Mouse (Mus musculus) hindbrain, embryonic 15.5 days (tissue): ENCODE results near the gene Taar7a. TPM values are rescaled to one million over a fixed set of nuclear protein-coding genes. Genes with fewer than 3 reads are reported as not detected.

ENCODE experiments used
- ATAC-seq: fragments of 200-750 bp; cut with Nextera tagmentation; 2 replicates; pipeline ENCODE4 v1.8.0; 2017; ENCODE audit warnings: low read depth, moderate number of reproducible peaks, moderate TSS enrichment; ENCODE audit not compliant: low FRiP score
- H3K27ac ChIP-seq: fragments of 300-500 bp; sonication (generic); replicated peaks from 2 replicates; pipeline ENCODE4 v1.5.1; 2015; ENCODE audit warnings: mild to moderate bottlenecking, inconsistent platforms
- H3K27me3 ChIP-seq: fragments of 300-500 bp; sonication (generic); 2 replicates; pipeline ENCODE4 v1.6.1; 2015; ENCODE audit warnings: control low read depth, inconsistent platforms
- H3K36me3 ChIP-seq: fragments of 300-500 bp; sonication (generic); 2 replicates; pipeline ENCODE4 v1.6.1; 2015; ENCODE audit warnings: control low read depth, inconsistent platforms
- H3K4me1 ChIP-seq: fragments of 300-500 bp; sonication (generic); replicated peaks from 2 replicates; pipeline ENCODE4 v1.6.1; 2015; ENCODE audit warnings: control low read depth, inconsistent platforms
- H3K4me2 ChIP-seq: fragments of 300-500 bp; sonication (generic); 2 replicates; pipeline ENCODE4 v1.6.1; 2015; ENCODE audit warnings: moderate library complexity, mild to moderate bottlenecking, inconsistent platforms
- H3K4me3 ChIP-seq: fragments of 300-500 bp; sonication (generic); 2 replicates; pipeline ENCODE4 v1.5.1; 2015; ENCODE audit warnings: mild to moderate bottlenecking, inconsistent platforms
- H3K9ac ChIP-seq: fragments of 300-500 bp; sonication (generic); 2 replicates; pipeline ENCODE4 v1.6.1; 2015; ENCODE audit warnings: inconsistent platforms
- H3K9me3 ChIP-seq: fragments of 300-500 bp; sonication (generic); 2 replicates; pipeline ENCODE4 v1.6.1; 2016; ENCODE audit warnings: control low read depth, inconsistent platforms
- WGBS: fragments of 180-500 bp; shearing (Covaris S2); methylation state at CpG from one replicate; pipeline ENCODE4 v1.1.7; 2015; 5-methylcytosine and 5-hydroxymethylcytosine counted together
- polyA plus RNA-seq: library from polyadenylated mRNA; unstranded; fragments of >200 nt; fragmentation: Nextera tagmentation; extraction: Ambion mirVana; gene quantifications from 2 replicates; pipeline ENCODE4 v1.2.1, GENCODE M21; 2015

Gene Taar7a
- not detected in 2 replicates for polyA plus RNA-seq

DNA sequence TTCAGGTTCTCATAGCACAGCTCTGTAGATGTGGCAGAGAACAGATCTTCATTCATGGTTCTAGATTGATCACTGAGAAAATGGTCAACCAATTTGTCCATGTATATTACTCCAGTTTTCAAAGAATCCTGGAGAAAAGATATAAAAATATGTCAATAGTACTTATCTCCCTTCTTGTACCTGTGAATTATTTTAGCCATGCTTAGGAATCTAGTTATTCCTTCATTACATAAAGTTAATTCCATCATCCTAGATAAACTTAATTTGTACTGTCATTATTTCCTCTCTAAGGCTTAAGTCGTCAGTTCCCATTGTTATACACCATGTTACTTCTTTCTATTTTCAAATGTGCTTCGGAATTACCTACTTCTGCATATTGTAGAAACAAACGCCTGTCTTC, at the start of gene Taar7a:
TSS of gene Taar7a (minus strand) at position 101 of the 400 bp plus-strand sequence.
- H3K9ac ChIP-seq: no peak within 1 kb of the TSS
- H3K4me3 ChIP-seq: no peak within 1 kb of the TSS
- H3K4me1 ChIP-seq: no peaks in the 10 kb centered on the region
- WGBS: 90% methylated on average over 3 of the region's 3 CpGs
- H3K9me3 ChIP-seq: no peaks in the 10 kb centered on the region
- ATAC-seq: no peak
- H3K27me3 ChIP-seq: no peaks in the 10 kb centered on the region
- H3K36me3 ChIP-seq: no peaks in the 10 kb centered on the region
- no peak within 1 kb of the TSS for H3K4me2 ChIP-seq
- H3K27ac ChIP-seq: no peak within 1 kb of the TSS

DNA sequence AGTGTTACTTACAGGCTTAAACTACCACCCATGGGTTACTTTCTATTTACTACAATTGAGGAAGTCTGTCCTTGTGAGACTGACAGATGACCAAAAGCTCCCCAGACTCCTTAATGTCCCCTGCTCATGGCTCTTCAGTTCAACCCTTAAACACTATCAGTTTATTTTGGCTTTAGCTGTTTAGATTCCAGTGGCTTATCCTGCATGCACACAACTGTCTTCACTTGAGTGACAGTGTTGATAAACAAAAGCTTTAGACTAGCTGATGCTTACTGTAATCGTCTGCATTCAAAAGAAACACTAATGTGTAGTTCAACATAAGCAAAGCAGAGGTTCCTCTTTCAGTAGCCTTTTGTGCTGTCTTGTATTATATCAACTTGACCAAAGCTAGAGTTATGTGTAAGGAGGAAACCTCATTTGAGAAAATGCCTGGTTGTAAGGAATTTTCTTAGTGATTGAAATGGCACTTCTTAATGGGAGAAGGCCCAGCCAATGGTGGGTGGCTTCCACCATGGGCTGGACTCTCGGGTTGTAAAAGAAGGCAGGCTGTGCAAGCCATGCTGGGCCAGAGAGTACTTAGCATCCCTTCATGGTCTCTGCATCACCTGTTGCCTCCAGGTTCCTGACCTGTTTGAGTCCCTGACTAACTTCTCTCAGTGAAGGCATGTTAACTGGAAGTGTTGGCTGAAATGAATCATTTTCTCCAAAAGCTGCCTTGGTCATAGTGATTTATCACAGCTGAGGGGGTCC, 47.0 kb upstream of the Taar7a start:
- Histone ChIP-seq H3K9ac (no peak overlapping the region), H3K4me1 (no peaks in the 10 kb centered on the region), H3K36me3 (no peaks in the 10 kb centered on the region), H3K27ac (no peak overlapping the region), H3K9me3 (no peaks in the 10 kb centered on the region), H3K4me2 (no peak overlapping the region), H3K27me3 (no peaks in the 10 kb centered on the region), H3K4me3 (no peak overlapping the region)
- no peak for ATAC-seq
- WGBS: 73% methylated on average over 2 of the region's 2 CpGs

DNA sequence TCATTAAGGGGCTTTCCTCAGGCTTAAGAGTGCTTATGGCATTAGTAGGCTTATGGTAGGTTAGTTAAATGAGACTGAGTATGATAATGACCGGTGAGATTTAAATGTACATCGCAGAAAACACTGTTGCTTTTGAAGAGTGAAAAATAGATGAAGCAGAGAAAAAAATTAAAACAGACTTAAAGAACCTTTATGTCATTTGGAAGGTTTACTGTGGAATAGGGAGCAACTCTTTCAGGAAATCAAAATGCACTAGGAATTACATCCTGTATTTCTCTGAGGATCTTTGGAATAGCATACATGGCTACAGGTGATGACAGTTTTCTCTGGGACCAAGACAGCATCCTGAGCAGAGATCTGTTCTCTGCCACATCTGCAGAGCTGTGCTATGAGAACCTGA, 44.0 kb upstream of the Taar7a start, which contains the start of gene Taar7e:
TSS of gene Taar7e (plus strand) at position 301 of the 400 bp plus-strand sequence.
- WGBS: 90% methylated on average over 2 of the region's 2 CpGs
- no peak within 1 kb of the TSS for H3K4me3 ChIP-seq
- no peaks in the 10 kb centered on the region for H3K27me3 ChIP-seq
- H3K4me2 ChIP-seq: no peak within 1 kb of the TSS
- no peaks in the 10 kb centered on the region for H3K36me3 ChIP-seq
- H3K27ac ChIP-seq: no peak within 1 kb of the TSS
- H3K4me1 ChIP-seq: no peaks in the 10 kb centered on the region
- ATAC-seq: no peak
- H3K9ac ChIP-seq: no peak within 1 kb of the TSS
- no peaks in the 10 kb centered on the region for H3K9me3 ChIP-seq

DNA sequence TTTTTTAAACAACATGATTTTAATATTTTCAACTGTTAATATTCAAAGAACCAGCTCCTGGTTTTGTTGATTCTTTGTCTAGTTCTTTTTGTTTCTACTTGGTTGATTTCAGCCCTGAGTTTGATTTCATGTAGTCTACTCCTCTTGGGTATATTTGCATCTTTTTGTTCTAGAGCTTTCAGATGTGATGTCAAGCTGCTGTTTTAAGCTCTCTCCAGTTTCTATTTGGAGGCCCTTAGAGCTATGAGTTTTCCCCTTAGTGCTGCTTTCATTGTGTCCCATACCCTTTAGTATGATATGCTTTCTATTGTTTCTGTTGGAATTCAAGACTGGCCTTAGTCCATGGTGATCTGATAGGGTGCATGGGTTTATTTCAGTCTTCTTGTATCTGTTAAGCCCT, 38.1 kb upstream of the Taar7a start:
- ATAC-seq: no peak
- Histone ChIP-seq H3K36me3 (no peaks in the 10 kb centered on the region), H3K27me3 (no peaks in the 10 kb centered on the region), H3K4me2 (no peak overlapping the region), H3K27ac (no peak overlapping the region), H3K9me3 (no peaks in the 10 kb centered on the region), H3K4me3 (no peak overlapping the region), H3K4me1 (no peaks in the 10 kb centered on the region), H3K9ac (no peak overlapping the region)

DNA sequence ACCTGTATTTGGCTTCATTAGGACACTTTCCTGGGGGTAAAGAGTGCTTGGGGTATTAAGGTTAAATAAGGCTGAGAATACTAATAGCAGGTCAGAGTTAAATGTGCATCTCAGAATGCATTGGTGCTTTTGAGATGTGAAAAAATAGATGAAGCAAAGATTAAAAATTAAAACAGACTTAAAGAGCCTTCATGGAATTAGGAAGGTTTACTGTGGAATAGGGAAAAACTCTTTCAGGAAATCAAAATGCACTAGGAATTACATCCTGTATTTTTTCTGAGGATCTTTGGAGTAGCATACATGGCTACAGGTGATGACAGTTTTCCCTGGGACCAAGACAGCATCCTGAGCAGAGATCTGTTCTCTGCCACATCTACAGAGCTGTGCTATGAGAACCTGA, 33.6 kb upstream of the Taar7a start, which contains the start of gene Taar7d:
TSS of gene Taar7d (plus strand) at position 301 of the 400 bp plus-strand sequence.
- no peak within 1 kb of the TSS for H3K9ac ChIP-seq
- no peak within 1 kb of the TSS for H3K27ac ChIP-seq
- no peak within 1 kb of the TSS for H3K4me2 ChIP-seq
- H3K4me1 ChIP-seq: no peaks in the 10 kb centered on the region
- no peaks in the 10 kb centered on the region for H3K27me3 ChIP-seq
- no peaks in the 10 kb centered on the region for H3K36me3 ChIP-seq
- ATAC-seq: no peak
- H3K9me3 ChIP-seq: no peaks in the 10 kb centered on the region
- no peak within 1 kb of the TSS for H3K4me3 ChIP-seq

DNA sequence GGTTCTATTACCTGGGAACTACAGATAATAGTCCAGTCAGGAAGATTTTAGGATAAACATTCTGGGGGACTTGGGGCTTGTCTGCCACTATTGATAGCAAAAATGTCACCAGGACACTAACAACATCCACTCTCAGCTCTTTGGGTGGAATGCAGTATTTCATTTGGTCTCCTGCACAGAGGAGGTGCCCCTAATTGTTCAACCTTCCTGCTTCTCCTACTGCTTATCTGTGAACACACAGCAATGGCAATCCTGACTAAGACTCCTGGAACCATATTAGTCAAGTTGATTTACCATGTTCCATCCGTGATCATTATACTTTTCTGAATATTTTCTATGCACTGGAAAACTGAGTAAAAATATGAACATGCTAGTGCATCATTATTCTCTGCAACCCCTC, 14.9 kb upstream of the Taar7a start:
- ATAC-seq: no peak
- H3K9ac ChIP-seq: no peak overlapping the region
- WGBS: 89% methylated on average over 1 of the region's 1 CpGs
- no peak overlapping the region for H3K4me3 ChIP-seq
- no peak overlapping the region for H3K4me2 ChIP-seq
- H3K4me1 ChIP-seq: no peaks in the 10 kb centered on the region
- no peaks in the 10 kb centered on the region for H3K27me3 ChIP-seq
- no peaks in the 10 kb centered on the region for H3K36me3 ChIP-seq
- H3K27ac ChIP-seq: no peak overlapping the region
- H3K9me3 ChIP-seq: no peaks in the 10 kb centered on the region

DNA sequence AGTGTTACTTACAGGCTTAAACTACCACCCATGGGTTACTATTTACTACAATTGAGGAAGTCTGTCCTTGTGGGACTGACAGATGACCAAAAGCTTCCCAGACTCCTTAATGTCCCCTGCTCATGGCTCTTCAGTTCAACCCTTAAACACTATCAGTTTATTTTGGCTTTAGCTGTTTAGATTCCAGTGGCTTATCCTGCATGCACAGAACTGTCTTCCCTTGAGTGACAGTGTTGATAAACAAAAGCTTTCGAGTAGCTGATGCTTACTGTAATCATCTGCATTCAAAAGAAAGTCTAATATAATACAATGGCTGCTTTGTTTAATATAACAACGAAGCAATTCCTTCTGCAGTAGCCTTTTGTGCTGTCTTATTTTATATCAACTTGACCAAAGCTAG, 13.8 kb upstream of the Taar7a start:
- Histone ChIP-seq H3K36me3 (no peaks in the 10 kb centered on the region), H3K27ac (no peak overlapping the region), H3K4me2 (no peak overlapping the region), H3K9me3 (no peaks in the 10 kb centered on the region), H3K27me3 (no peaks in the 10 kb centered on the region), H3K4me3 (no peak overlapping the region), H3K4me1 (no peaks in the 10 kb centered on the region), H3K9ac (no peak overlapping the region)
- WGBS: 59% methylated on average over 2 of the region's 2 CpGs
- no peak for ATAC-seq

DNA sequence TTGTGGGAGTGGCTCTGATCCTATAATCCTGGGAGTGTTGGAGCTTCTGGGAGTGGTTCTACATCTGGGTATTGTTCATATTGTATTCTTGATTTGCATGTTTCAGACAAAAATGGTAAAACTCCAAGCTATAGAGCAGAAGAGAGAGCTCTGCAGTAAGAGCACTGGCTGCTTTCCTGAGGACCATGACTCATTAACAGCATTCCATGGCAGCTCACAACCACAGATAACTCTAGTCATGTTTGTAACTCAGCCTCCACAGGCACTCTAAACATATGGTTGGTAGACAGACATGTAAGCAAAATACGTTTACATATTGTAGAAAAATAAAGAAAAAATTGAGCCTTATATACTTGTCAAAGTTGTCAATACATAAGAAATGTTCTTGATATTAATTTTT, 13.2 kb upstream of the Taar7a start:
- Histone ChIP-seq H3K27me3 (no peaks in the 10 kb centered on the region), H3K4me3 (no peak overlapping the region), H3K9me3 (no peaks in the 10 kb centered on the region), H3K4me2 (no peak overlapping the region), H3K27ac (no peak overlapping the region), H3K9ac (no peak overlapping the region), H3K4me1 (no peaks in the 10 kb centered on the region), H3K36me3 (no peaks in the 10 kb centered on the region)
- WGBS: 88% methylated on average over 1 of the region's 1 CpGs
- ATAC-seq: no peak

DNA sequence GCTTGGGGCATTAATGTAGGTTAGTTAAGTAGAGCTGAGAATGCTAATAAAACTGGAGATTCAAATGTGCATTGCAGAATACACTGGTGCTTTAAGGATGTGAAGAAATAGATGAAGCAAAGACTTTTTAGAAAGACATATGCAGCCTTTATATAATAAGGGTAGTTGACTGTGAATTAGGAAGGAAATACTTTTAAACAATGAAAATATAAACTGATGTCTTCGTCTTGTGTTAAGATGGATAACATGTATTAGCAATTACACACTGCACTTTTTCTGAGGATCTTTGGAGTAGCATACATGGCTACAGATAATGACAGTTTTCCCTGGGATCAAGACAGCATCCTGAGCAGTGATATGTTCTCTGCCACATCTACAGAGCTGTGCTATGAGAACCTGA, 6.4 kb upstream of the Taar7a start, which contains the start of gene Taar7b:
TSS of gene Taar7b (plus strand) at position 301 of the 400 bp plus-strand sequence.
- Histone ChIP-seq H3K27me3 (no peaks in the 10 kb centered on the region), H3K4me2 (no peak within 1 kb of the TSS), H3K4me1 (no peaks in the 10 kb centered on the region), H3K36me3 (no peaks in the 10 kb centered on the region), H3K9me3 (no peaks in the 10 kb centered on the region), H3K4me3 (no peak within 1 kb of the TSS), H3K9ac (no peak within 1 kb of the TSS), H3K27ac (no peak within 1 kb of the TSS)
- no peak for ATAC-seq
- WGBS: 93% methylated on average over 1 of the region's 1 CpGs

DNA sequence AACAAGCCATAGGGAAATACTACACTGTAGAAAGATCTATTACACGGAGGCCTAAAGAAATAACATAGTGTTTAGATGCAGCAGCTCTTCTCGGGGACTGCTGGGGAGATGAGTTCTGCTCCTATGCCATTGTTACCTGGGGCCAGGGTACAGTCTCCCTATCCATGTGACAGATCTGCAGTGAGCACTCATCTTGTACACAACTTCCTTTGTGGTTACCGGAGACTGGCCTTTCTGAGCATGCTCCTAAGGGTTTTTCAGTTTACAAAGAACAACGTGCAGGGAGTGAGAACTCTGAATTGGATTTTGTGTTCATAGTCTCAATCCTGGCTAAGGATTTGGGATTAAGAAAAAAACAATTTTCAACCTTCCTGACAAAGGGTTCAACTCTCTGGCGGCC, 6.9 kb downstream of the Taar7a start:
- H3K9me3 ChIP-seq: no peaks in the 10 kb centered on the region
- H3K4me3 ChIP-seq: no peak overlapping the region
- no peaks in the 10 kb centered on the region for H3K27me3 ChIP-seq
- WGBS: 82% methylated on average over 5 of the region's 5 CpGs
- no peak overlapping the region for H3K27ac ChIP-seq
- no peak overlapping the region for H3K4me2 ChIP-seq
- no peak for ATAC-seq
- H3K4me1 ChIP-seq: no peaks in the 10 kb centered on the region
- no peak overlapping the region for H3K9ac ChIP-seq
- no peaks in the 10 kb centered on the region for H3K36me3 ChIP-seq

DNA sequence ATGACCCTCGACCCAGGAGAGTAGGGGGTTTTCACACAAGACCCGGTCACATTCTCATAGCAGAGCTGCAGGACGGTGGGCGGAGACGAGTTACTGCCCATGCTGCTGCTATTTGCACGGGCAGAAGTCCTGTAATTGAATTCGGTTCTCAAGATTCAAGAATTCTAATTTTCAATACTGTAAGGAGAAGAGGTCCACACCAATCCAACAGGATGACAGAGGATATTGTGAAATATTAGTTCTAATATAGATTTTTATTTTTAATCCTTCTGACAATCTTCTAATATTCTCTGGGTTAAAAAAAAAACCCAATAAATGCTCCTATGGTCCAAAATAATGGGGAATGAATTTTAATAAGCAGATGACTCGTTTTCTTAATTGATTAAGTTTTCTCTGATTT, 7.7 kb downstream of the Taar7a start, which contains the start of gene Taar6:
TSS of gene Taar6 (minus strand) at position 101 of the 400 bp plus-strand sequence.
- H3K4me2 ChIP-seq: no peak within 1 kb of the TSS
- 73% methylated on average over 8 of the region's 8 CpGs for WGBS
- H3K27me3 ChIP-seq: no peaks in the 10 kb centered on the region
- H3K4me1 ChIP-seq: no peaks in the 10 kb centered on the region
- H3K27ac ChIP-seq: no peak within 1 kb of the TSS
- ATAC-seq: no peak
- H3K9ac ChIP-seq: no peak within 1 kb of the TSS
- no peak within 1 kb of the TSS for H3K4me3 ChIP-seq
- no peaks in the 10 kb centered on the region for H3K36me3 ChIP-seq
- H3K9me3 ChIP-seq: no peaks in the 10 kb centered on the region

DNA sequence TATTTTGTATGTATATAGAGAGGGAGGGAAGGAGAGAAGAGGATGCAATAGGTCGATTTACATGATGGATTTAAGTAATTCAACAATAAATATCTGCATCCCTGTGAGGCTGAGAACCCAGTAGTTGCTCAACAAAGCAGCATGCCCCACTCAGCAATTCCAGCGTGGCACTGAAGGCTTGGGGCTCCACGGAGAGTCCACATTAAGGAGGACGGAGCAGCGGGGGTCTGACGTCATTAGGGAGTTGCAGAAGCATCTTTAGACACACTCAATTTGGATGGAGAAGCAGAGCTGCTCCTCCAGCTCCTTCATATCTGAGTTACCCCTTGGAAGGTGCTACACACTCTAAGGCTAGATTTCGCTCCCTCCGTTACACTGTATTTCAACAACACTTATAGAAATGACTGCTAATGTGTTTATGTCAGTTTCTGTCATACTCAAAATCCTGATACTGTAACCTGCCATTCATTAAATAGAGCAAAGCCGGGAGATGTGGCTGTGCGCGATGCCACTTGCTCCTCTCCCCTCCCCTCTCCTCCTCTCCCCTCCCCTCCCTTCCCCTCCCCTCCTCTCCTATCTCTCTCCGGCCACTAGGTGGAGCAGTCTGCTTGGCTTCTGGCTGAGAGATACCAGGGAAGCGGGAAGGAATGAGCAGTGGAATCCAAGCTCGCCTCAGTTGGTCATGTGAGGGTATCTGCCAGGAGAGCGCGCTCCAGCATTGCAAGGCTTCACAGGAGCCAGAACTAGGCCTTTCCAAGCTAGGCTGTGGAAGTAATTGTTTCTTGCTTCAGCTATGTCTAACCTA, 14.2 kb downstream of the Taar7a start:
- no peak overlapping the region for H3K27ac ChIP-seq
- no peaks in the 10 kb centered on the region for H3K9me3 ChIP-seq
- no peak overlapping the region for H3K4me3 ChIP-seq
- no peaks in the 10 kb centered on the region for H3K4me1 ChIP-seq
- H3K36me3 ChIP-seq: no peaks in the 10 kb centered on the region
- peak; percentile 76 for ATAC-seq
- WGBS: 39% methylated on average over 16 of the region's 16 CpGs
- H3K9ac ChIP-seq: no peak overlapping the region
- 0 out of 2 replicates have a peak, but pooled peaks cover 2% of the 10 kb centered on the region for H3K27me3 ChIP-seq
- H3K4me2 ChIP-seq: no peak overlapping the region
